Mouse (Mus musculus): ENCODE measurements around the gene Gm11060. TPM values are rescaled to one million over a fixed set of nuclear protein-coding genes. Genes with fewer than 3 reads are reported as not detected.

The Gm11060 gene
- polyA plus RNA-seq (2012; rRNA removed) = not detected in 2 replicates

GRCm38 (mm10) chr2:105091718-105092117 is at the start of gene Gm11060:
Gene Gm11060 (plus strand): TSS chr2:105092018.
- no peak for DNase-seq (ENCODE audit: low spot score)

DNA sequence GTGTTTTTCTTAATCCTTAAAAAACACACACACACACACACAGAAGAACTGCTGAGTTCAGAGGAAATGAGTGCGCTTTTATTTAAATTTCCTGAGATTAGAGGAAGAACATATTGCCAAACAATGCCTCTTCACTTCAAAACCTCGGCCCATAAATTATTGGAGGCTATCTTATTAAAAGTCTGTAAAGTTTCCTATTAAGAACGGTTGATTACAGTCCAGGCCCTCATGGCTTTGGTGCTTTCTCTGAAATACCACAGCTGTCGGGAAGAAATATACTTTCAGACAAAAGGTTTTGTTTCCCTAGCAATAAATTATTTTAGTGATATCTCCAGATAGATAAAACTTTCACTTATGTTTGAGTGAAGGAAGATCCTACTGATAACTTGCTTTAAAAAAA is 48.7 kb upstream of the Gm11060 start:
- DNase-seq (ENCODE audit: low spot score) = no peak

- no peak for DNase-seq (ENCODE audit: low spot score)
These were observed 43.5 kb upstream of the Gm11060 start for GRCm38 (mm10) chr2:105048301-105048700.

- DNase-seq (ENCODE audit: low spot score) = no peak
These were observed 36.3 kb upstream of the Gm11060 start for GRCm38 (mm10) chr2:105055529-105055928.

- no peak for DNase-seq (ENCODE audit: low spot score)
These were observed 33.2 kb upstream of the Gm11060 start for GRCm38 (mm10) chr2:105058577-105059116.

DNA sequence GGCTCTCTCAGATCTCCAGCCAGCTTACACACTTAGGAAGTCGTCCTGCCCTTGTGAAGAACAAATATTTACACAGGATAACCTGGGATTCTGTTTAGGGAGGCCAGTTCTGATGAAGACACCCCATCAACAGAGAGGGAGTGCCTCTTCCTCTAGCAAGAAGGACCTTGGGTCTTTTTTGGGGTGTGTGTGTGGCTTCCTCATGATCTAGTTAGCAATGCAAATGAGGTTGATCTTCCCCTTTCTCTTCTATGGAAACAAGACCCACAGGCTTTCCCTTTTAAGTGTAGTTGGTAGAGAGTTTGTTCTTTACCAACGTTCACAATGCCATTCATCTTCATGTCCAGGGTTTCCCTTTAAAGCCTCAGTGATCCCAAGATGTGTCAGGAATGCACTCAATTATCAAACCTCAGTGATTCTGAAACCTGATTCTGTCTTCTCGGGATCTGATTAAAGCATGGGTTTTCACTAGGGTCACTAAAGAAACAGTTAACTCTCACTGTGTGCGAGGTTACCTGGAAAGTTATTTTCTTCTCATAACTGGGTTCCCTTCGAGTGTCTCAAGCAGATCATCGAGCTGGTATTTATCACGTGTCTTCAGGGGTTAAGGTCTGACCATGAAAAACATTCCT is 29.0 kb upstream of the Gm11060 start:
- DNase-seq (ENCODE audit: low spot score) = no peak

DNA sequence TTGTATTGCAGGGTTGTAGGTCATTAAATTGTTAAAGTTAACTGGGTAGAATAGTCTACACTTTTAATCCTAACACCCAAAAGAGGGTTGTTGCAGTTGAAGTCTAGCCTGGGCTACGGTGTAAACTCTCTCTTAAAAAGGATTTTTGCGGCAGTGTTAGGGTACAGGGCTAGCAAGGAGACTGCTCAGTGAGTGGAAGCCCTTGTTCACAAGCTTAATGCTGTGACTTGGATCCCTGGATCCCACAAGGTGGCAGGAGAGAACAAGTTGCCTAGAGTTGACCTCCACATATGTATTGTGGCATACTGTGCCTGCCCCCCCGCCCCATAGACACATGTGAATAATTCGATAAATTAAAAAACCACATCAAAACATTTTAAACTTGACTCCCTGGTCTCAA is 19.3 kb upstream of the Gm11060 start:
- DNase-seq (ENCODE audit: low spot score) = no peak

DNA sequence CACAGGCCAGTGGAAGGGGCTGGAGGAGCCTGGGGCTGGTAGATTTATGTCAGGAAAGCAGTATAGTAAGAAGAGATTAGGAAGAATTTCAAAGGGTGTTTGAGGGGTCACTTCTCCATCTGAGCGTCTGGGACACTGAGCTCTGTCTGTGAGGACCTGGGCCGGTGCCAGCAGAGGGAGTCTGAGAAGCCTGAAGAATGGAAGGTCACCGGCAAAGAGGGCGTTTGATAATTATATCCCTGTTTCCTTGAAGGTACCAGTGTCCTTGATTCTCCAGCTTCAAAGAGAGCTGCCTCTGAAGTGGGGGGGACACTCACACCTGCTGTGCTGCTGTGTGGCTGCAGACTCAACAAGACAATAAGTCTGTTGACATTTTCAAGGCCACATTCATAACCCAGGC is 17.6 kb upstream of the Gm11060 start:
- DNase-seq (ENCODE audit: low spot score) = no peak

DNA sequence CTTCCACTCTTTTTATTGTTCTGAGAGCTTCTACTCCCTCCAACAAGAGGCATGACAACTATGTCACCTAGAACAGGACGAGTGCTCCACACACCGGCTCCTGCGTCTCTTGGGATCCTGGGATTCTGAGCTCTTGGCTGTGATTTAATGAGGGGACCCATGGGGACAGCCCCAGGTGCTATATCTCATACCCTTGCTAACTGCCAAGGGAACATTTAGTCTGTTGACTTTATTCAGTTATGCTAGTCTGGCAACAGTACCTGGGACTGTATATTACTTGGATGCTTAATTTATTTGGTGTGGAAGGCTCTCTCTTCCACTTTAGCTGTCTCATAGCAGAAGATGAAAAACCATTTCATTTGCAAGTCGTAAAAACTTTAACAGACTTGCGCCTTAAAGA is 16.0 kb upstream of the Gm11060 start:
- DNase-seq (ENCODE audit: low spot score) = no peak

GRCm38 (mm10) chr2:105077151-105077550 is 14.7 kb upstream of the Gm11060 start:
- no peak for DNase-seq (ENCODE audit: low spot score)

DNA sequence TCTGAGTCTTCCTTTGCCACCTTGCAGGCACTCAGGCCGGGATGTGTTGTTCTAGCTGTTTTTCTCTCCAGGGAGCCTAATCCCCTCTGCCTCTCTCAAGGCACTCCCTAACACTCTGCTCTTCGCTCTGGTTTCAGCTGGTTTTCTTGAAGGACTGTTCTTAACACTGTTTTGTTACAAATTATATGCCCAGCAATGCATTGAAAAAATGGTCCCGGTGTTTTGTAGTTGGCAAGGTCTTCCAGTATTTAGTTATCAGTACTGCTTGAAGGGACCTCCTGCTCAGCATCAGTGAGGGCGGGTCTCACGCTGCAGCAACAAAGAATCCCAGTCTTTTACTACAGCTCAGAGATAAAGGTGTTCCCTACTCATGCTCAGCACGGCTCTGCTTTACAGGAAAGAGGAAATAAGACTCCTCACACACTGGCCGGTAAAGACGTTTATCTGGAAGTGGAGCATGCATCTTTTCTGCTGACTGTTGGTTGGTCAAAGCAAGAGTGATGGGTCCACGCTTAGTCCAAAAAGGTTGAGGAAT is 9.5 kb upstream of the Gm11060 start:
- no peak for DNase-seq (ENCODE audit: low spot score)

- DNase-seq (ENCODE audit: low spot score) = no peak
These were observed 7.8 kb upstream of the Gm11060 start for GRCm38 (mm10) chr2:105084035-105084434.

DNA sequence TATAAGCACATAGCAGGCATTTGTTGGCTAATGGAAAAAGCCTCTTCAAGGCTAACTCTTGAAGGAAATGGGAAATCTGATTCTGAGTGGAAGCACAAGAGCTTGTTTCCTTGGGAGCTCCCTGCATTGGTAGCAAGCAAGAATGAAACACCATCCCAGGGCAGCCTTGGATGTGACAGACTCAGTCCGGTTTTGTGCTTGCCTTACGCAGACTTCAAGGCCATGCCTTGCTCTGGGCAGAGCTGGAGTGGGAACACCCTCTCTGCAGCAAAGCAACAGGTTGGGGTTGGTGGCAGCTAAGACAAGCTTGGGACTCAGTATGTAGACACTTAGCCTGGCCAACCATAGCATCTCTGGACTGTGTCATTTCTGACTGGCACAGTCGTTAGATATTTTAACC is 5.7 kb upstream of the Gm11060 start:
- DNase-seq (ENCODE audit: low spot score) = no peak

DNA sequence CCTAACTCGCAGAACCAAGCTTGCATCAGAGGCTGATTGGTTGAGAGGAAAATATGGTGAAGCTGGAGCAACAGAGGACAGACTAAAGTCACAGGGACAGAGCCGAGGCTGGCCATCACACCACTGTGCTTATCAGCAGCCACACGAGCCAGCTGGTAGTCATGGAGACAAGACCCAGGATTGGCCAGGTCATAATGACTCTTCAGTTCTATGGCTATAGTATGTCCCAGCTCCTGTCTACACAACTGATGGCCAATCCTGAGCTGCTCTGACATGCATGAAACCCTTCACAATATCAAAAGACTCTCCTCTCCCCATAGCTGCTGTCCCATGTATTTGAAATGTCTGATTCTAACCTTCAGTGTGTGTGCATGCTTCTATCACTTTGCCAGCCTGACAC is 3.8 kb upstream of the Gm11060 start:
- no peak for DNase-seq (ENCODE audit: low spot score)

DNA sequence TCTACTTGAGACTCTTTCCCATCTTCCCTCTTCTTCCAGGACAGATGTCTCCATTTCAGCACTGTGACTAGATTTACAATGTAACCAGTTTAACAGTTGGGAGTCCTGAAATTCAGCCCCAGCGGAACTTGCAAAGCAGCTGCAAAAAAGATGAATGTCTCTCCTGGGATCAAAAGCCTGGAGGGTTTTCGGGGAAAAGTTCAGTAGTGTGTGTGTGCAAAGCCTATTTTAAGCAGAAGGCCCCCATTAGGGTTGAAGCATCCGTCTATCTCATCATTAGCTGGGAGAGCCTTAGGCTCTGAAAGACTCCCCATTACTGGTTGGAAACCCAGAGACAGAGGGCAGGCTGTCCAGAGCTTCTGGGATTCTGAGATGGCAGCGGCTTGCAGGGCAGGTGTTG is 2.7 kb upstream of the Gm11060 start:
- no peak for DNase-seq (ENCODE audit: low spot score)

GRCm38 (mm10) chr2:105089581-105090508 is 2.0 kb upstream of the Gm11060 start:
- no peak for DNase-seq (ENCODE audit: low spot score)

DNA sequence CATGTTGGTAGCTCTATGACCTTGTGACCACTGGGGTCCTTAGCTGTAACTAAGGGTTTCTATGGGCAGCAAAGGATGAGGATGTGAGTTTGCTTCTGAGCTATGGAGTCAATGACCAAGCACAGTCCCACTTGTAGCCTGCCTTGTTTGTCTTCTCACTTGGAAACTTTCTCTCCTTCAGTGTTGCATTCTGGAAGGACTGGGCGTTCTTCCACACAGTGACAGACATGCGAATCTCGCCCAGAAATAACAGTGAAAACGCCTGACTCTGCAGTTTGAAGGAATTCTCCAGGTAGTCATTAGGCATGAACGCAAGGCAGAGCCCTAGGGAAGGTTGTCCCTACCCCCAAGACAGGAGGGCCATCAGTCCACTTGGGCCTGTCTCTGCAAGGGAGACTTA is 827 bp upstream of the Gm11060 start:
- DNase-seq (ENCODE audit: low spot score) = no peak

DNA sequence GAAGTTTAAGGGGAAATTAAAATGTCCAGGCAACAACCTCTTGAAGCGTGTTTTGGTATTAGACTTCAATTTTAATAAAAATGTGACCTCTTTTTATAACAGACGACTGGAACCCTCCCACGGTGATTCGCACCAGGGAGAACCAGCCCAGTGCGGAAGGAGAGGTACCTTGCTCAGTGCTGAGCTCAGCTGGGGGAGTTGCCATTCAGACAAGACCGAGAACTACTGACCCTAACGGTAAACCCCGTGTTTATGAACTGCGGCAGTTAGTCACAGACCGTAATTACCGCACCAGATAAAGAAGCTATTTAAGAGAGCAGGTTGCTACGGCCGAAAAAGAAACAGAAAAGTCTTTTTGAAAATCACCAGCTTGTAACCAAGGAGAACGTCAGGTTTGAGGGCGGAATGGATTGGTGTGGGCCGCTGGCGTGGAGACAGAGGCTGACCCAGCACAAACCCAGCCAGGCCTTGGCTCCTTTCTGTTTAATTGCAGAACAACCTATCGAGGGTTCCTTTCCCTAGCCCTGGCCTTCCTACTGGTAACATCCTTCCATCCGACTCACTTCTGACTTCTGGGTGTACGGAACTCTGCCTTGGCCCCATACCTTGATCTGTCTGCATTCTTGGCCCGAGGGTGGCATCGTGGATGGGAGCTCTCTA is 5.6 kb downstream of the Gm11060 start:
- no peak for DNase-seq (ENCODE audit: low spot score)

- DNase-seq (ENCODE audit: low spot score) = no peak
These were observed 7.6 kb downstream of the Gm11060 start for GRCm38 (mm10) chr2:105099410-105099809.

- DNase-seq (ENCODE audit: low spot score) = no peak
These were observed 8.7 kb downstream of the Gm11060 start for GRCm38 (mm10) chr2:105100541-105100940.

- DNase-seq (ENCODE audit: low spot score) = no peak
These were observed 16.9 kb downstream of the Gm11060 start for GRCm38 (mm10) chr2:105108703-105109158.

DNA sequence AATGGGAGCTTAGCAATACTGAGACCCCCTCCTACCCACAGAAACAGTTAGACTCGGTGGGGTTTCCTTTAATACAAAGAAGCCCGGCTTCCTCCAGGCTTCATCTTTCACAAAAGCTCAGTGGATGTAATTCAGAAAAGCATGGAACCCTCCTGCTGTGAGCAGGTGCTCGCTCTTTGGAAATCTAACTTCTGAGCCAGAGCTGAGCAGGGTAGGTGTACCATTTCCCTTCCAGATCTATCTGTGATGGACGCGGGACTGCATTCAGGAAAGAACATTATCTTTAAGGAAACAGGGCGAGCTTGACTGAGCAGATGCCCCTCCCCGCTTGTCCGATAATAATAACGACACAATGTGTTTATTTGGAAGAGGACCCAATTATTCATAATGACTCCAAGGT is 22.3 kb downstream of the Gm11060 start:
- no peak for DNase-seq (ENCODE audit: low spot score)

Measured in urinary bladder, adult 2 months (tissue).